Mouse (Mus musculus) left cerebral cortex, postnatal 4 days (tissue): Measurements from ENCODE around the gene Iqgap2. TPM values are rescaled to one million over a fixed set of nuclear protein-coding genes. Genes with fewer than 3 reads are reported as not detected.
A peak's percentile ranks its signal among the peaks of the same experiment; 100 is the strongest.

Source experiments
- DNase-seq: peaks from one replicate; pipeline ENCODE4 v3.0.0-alpha.2; 2022
- intact Hi-C: fragments of 180-260 bp; cut with DNase I; formaldehyde crosslinking; loops from one replicate; pipeline ENCODE4 v1.15.1; 2025
- total RNA-seq, 2 experiments: library from RNA; stranded (reverse); gene quantifications; 2 replicates each; pipeline ENCODE4 v1.2.3; 2021

Iqgap2 gene
- total RNA-seq, 2 experiments from 2014 or later: 6.6 to 7.1 TPM

- no peak for DNase-seq
- intact Hi-C loops: no loop called here
These were observed 58.2 kb downstream of the Iqgap2 start for GRCm38 (mm10) chr13:95833473-95833872.

GRCm38 (mm10) chr13:95832712-95833111 is 59.0 kb downstream of the Iqgap2 start:
- no peak for DNase-seq
- intact Hi-C loops: no loop called here

DNA sequence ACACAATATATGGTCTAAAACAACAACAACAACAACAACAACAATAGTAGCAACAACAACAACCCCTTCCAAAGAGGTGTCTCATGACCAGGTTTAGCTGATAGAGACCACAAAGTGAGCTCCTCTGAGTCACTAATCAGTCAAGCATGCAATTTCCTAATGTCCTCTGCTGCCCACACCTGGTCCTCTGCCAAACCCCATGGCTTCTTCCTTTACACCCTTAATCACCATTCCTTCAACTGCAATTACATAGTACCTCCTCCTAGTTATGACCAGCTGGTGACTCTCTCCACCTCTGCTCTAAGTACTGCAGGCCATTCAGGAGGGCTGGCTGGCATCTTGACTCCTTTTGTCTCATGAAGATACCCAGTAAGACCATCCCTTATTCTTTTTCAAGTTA is 60.0 kb downstream of the Iqgap2 start:
- intact Hi-C loops: no loop called here
- DNase-seq: peak; percentile 28

DNA sequence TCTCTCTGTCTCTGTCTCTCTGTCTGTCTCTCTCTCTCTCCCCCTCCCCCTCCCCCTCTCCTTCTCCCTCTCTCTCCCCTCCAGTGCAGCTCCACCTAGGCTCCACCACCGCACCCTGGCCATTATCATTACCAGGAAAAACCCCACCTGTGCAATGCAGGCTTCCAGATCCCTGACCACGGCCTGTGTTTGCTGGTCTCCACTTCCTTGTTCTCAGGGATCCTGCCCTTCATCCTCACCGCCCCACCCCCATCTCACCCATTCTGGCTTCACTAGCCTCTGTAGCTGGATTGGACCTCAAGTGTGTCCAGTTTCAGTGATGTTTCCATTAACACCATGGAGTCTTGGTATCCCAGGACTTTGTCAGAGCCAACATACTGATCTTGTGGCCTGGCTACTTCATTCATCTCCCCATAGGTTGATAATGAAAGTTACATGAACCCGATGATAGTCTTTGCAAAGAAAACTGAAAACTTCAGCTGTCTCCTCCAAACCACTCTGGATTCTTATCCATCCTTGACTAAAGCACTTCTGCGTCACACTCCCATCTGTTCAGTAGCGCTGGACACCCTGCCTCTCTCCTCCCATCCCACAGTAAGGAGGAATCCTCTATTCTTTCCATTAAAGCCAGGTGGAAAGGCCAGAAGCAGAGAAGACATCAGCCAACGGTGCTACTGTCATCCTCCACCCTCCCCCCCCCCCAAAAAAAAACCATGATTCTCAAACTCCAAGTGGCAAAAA is 62.1 kb downstream of the Iqgap2 start:
- intact Hi-C loops: no loop called here
- DNase-seq: no peak

GRCm38 (mm10) chr13:95828616-95829015 is 63.1 kb downstream of the Iqgap2 start:
- DNase-seq: no peak
- intact Hi-C loops: no loop called here

DNA sequence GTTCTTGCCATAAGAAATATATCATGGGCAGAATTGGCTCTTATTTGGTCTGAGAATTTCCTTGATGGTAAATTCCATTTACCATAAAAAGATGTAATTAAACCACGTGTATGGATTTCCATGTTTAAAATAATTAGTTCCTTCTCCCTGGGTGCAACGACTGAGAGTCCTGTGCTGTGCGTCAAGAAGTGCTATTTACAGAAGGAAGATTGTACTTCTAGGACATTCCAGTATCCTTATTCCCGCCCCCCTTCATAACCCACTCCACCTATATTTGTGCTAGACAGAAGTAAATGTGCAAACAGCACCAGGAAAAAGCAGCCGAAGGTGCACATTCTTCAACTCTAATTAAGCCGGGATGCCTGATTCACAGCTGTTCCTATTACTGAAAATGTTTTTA is 65.5 kb downstream of the Iqgap2 start:
- no peak for DNase-seq
- intact Hi-C loops: no loop called here

DNA sequence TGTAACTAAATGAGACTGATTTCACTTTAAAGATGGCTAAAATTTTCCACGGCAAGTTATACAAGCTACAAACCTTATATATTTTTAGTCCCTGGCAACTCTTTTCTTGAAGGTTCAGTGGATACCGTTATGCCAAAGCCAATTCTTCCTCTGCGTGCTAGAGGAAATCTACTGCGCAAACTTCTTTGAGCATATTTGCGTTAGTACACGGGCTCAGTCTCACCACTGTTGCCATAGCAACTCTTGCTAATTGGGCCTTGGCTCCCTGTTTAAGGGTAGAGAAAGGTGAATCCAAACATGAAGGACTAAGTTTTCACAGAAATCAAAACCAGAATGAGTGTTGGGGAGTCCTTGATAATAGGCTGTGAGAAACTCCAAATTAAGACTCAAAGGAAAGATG is 68.8 kb downstream of the Iqgap2 start:
- intact Hi-C loops: no loop called here
- DNase-seq: no peak

GRCm38 (mm10) chr13:95820071-95820470 is 71.7 kb downstream of the Iqgap2 start:
- DNase-seq: no peak
- intact Hi-C loops: no loop called here

GRCm38 (mm10) chr13:95818941-95819340 is 72.8 kb downstream of the Iqgap2 start:
- intact Hi-C loops: no loop called here

GRCm38 (mm10) chr13:95813643-95814042 is 78.1 kb downstream of the Iqgap2 start:
- intact Hi-C loops: no loop called here
- DNase-seq: no peak

More at GRCm38 (mm10) chr13:95818941-95819340, 72.8 kb downstream of the Iqgap2 start:
- no peak for DNase-seq

DNA sequence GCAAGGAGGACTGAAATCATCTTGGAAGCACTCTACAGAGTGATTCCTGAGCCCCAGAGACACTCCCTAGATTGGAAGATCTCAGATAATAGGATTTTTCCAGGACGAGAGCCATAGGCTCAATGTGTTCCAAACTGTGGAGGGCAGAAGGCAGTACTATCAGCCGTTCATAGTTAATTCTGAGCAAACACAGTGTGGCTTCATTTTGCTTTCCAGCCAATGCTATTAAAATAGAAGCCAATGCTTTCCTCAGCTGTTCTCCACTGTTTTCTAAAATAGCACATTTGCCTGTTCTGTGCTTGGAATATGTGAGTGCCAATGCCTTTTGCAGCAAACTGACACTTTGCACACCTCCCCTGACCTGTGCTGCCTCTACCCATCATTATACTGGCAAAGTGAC is 80.9 kb downstream of the Iqgap2 start:
- intact Hi-C loops: no loop called here
- DNase-seq: no peak

GRCm38 (mm10) chr13:95807106-95807750 is 84.5 kb downstream of the Iqgap2 start:
- DNase-seq: no peak

DNA sequence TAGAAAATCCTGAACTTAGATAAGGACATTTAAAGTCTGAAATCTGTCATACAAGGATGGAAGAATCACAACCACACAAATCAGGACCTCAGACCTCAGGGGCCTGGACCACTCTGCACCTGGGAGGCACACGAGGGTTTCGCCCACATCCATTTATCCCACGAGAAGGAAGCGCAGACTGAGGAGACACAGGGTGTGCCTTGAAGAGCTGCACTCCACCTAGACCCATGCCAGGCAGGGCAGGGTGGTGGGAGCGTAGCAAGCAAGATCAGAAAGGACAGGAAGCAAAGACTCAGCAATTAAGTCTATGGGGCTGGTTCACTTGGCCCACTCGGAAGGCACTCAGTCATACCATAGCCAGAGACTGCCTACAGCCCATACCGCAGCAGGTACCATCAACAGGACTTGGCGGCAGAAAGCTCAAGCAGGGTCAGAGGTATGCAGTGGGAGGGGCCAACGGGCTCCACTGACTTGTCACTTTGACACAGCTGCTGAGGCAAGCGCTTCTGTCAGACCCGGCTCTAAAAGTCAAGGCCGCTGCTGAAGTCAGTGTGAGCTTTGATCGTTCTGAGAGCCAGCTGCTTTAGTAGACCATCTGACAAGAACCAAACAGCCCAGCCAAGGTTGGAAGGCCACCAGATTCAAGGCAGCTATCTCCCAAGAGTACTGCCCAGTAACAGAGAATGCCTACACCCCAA is 86.1 kb downstream of the Iqgap2 start:
- DNase-seq: peak; percentile 30
- intact Hi-C loops: no loop called here

More at GRCm38 (mm10) chr13:95807106-95807750, 84.5 kb downstream of the Iqgap2 start:
- intact Hi-C loops: no loop called here

GRCm38 (mm10) chr13:95804113-95804512 is 87.6 kb downstream of the Iqgap2 start:
- DNase-seq: no peak
- intact Hi-C loops: no loop called here

GRCm38 (mm10) chr13:95800925-95801324 is 90.8 kb downstream of the Iqgap2 start:
- DNase-seq: peak; percentile 29
- intact Hi-C loops: no loop called here

GRCm38 (mm10) chr13:95799322-95799721 is 92.4 kb downstream of the Iqgap2 start:
- no peak for DNase-seq
- intact Hi-C loops: no loop called here

DNA sequence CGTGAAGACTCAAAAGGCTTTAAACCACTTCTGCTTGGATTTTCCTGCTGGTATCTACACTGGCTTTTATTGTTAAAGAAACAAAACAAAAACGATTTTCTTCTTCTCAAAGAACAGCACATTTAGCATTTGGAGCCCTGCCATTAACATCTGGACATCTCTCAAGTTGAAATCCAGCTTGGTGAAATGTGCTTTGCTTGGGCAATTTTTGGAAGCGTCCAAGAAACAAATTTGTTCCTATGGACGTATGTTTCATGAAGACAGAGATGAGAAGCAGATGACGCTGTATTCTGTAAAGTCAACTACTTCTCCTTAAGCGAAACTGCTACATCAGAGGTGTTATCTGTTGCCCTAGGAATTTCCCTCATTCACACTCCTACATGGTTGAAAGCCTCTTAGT is 93.0 kb downstream of the Iqgap2 start:
- DNase-seq: no peak
- intact Hi-C loops: no loop called here

- DNase-seq: no peak
- intact Hi-C loops: no loop called here
These were observed 94.2 kb downstream of the Iqgap2 start for GRCm38 (mm10) chr13:95797530-95797929.

DNA sequence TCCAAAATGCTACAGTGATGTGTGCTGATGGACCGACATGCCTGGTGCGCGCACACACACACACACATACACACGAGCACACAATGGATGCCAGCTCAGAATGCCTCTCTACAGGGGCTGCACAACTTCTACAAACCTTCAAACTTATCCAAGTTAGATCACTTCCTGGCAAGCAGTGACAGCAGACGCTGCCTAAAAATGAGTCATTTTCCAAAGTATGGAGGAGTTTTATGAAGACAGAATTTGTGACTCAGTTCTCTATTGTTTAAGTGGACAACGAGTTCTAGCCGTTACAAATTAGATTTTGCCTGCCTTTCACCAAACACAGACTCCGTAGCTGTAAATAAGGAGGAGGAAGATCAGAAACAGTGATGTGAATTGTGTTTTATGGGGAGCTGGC is 97.4 kb downstream of the Iqgap2 start:
- no peak for DNase-seq
- intact Hi-C loops: no loop called here

- intact Hi-C loops: no loop called here
- DNase-seq: no peak
These were observed 100.8 kb downstream of the Iqgap2 start for GRCm38 (mm10) chr13:95790883-95791282.

DNA sequence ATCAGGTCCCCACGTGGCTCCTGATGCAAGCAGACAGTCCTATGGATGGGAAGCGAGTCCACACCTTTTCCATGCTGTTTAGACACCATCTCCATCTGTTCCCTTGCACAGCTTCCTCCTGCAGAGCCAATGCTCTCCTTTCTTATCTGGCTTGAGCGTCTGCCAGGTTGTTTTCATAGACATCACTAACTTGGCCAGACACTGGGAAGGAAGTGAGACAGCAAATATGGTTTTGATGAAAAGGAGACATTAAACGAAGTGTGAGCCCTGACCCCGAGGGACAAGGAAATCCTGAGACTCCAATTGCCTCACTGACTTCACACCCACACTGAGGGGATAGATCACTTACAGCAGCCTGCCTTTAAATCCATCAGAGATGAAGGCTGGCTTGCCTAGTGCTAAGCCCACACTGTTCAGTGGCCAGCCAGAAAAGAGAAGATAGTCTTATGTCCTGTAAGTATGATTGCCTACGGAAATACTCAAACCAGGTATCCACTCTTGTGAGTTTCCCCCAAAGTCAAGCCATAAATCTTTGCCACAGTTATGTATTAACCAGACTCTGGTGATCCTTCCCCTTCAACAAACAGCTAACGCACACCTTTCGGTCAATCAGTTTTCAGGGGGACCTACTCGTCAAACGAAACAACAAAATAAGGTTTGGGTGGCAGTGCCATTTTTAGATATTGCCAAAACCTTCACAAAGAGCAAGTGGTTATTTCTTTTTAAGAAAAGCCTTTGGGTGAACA is 102.9 kb downstream of the Iqgap2 start:
- DNase-seq: peak; percentile 46

More for the DNA sequence above, 102.9 kb downstream of the Iqgap2 start:
- intact Hi-C loops: no loop called here
